Mouse (Mus musculus) 416B (cell line): ENCODE data around the gene Ager.

Experiments
- DNase-seq: peaks from one replicate; pipeline ENCODE4 v3.0.0; 2011; ENCODE audit warnings: low read depth

The Ager gene

GRCm38 (mm10) chr17:34585877-34586771 lies 11.5 kb upstream of the Ager start:
- no peak for DNase-seq

DNA sequence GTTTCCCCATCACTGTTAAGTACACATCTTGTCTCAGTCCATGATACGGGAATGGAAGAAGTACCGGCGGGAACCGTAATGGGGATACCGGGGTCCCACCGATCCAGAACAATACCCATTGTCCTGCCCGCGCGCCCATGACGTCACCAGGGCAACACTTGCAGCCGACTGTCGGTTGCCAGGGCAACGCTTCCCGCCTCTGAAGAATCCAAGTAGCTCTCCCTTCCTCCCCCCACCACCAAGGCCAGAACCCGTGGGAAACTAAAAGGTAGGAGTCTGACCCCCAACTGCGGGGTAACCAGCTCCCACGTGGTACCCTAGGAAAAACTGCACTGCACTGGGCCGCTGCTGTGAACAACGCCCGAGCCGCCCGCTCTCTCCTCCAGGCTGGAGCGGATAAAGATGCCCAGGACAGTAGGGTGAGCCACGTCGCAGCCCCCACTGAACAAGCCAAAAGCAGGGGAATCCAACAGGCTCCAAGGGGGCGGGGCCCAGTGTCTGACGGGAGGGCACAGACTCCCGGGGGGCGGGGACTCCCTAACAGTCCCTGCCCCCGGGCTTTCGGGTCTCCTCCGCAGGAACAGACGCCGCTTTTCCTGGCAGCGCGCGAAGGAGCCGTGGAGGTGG lies 10.8 kb upstream of the Ager start:
- peak; percentile 86 for DNase-seq

DNA sequence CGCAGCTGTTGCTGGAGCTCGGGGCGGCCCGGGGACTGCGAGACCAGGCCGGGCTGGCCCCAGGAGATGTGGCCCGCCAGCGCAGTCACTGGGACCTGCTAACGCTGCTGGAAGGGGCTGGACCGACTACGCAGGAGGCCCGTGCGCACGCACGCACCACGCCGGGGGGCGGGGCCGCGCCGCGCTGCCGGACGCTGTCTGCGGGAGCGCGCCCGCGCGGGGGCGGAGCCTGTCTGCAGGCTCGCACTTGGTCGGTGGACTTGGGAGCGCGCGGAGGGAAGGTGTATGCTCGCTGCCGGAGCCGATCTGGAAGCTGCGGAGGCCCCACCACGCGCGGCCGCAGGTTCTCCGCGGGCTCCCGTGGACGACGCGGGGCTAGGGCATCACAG lies 10.2 kb upstream of the Ager start:
- DNase-seq = peak; percentile 92

DNA sequence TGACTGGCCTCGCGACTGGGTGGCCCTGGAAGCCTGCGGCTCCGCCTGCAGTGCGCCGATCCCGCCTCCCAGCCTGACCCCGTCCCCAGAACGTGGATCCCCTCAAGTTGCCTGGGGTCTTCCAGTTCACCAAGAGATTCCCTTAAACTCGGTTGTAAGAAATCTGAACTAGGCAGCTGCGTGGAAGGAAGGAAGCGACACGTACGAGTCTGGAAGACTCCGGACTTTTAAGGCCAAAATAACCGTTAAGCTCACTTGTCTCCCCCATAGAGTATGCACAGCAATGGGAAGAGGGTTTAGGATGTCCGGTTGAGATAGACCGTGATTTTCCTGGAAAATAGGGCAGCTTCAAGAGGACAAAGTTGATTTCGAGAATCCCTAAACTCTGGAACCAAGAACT lies 9.8 kb upstream of the Ager start:
- peak; percentile 54 for DNase-seq

GRCm38 (mm10) chr17:34588767-34589166 lies 8.9 kb upstream of the Ager start:
- peak; percentile 24 for DNase-seq

- no peak for DNase-seq
These were observed 8.5 kb upstream of the Ager start for GRCm38 (mm10) chr17:34589206-34589605.

DNA sequence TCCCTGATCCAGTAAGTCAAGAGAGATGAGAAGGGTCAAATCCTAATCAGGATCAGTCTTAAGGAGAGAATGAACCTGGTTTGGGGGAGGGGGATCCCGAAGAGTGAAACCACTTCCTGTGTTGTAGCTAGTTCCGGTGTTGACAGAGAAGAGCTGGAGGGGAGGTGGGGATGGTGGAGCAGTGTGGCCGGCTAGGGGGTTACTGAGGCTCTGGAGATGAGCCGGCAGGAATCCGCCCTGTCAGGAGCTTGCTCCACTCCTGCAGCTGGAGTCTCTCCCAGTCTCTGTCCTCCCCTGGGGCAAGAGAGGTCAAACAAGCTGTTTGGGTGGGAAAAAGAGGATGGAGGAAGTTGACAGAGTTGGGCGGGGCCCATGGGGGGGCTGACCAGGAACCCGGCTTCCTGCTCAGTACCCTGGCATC lies 8.0 kb upstream of the Ager start, which contains the start of gene Gpsm3:
Gene Gpsm3 (plus strand): TSS at position 126 of the 421 bp plus-strand sequence.
- DNase-seq = peak; percentile 80

DNA sequence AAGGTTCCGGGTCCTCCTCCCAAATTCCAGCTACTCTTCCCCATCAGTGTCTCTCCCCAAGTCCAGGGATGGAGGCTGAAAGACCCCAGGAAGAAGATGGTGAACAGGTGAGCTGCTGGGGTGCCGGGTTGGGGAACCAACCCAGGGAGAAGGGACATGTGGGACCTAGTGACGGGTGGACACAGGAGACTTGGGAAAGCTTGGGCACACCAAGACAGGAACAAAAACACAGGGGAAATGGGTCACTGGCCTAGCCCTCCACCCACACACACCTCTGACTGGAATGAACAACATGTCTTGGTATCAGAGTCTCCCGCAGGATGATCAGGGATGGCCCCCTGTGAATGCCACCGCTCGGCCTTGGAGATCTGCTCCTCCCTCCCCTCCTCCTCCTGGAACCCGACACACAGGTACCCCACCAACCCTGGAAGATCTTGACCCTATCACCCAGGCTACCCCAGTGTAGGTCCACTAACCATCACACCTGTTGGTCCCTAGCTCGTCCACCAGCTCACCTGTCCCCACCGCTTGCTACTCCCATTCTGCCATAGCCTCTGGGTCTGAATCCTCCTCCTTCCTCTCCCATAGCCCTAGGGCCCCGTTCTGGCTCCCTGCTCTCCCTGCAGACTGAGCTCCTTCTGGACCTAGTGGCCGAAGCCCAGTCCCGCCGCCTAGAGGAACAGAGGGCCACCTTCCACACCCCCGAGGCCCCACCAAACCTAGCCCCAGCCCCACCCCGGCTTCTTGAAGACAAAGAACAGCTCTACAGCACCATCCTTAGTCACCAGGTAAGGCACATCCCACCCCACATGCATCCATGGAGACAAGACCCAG lies 7.3 kb upstream of the Ager start:
- DNase-seq = peak; percentile 42

GRCm38 (mm10) chr17:34591029-34591993 lies 6.4 kb upstream of the Ager start, which contains the start of gene Pbx2:
Gene Pbx2 (plus strand): TSS chr17:34591266.
- peak; percentile 57 for DNase-seq

- peak; percentile 90 for DNase-seq
These were observed 5.7 kb upstream of the Ager start for GRCm38 (mm10) chr17:34591994-34592375.

DNA sequence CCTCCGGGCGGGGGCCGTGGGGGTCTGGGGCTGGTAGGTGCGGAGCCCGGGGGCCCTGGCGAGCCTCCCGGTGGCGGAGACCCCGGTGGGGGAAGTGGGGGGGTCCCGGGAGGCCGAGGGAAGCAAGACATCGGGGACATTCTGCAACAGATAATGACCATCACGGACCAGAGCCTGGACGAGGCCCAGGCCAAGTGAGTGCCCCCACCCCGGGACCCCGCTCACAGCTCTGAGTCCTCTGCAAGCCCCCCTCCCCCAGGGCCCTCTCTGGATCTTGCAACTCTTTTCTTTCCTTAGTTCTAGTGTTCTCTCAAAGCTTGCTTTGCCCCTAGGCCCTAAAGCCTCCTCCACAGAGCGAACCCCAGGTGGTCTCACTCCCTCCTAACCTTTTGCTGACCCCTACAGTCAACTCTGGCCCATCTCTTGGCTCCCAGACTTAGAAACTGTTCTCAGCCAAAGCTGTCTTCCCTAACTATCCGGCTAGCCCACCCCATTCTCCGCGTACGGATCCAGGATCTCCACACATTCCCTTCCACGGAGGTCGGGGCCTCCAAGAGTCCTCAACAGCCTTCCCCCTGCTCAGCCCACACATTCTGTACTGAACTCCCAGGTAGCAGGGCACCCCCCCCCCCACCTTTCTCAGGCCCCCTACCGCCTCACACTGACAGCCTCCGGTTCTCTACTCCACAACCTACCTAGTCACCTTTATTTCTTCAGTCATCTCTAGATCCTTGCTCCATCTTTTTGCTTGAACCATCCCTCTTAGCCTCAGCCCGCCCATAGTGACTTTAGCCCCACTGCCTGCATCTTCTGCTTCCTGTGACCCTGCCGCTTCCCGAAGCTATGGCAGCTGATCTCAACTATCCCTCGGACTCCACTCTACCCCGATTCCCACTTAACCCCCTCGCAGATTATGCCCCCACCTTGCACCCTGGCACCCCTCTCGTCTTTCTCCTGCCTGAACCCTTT lies 4.8 kb upstream of the Ager start:
- DNase-seq = peak; percentile 67

GRCm38 (mm10) chr17:34593752-34594525 lies 3.7 kb upstream of the Ager start:
- no peak for DNase-seq

DNA sequence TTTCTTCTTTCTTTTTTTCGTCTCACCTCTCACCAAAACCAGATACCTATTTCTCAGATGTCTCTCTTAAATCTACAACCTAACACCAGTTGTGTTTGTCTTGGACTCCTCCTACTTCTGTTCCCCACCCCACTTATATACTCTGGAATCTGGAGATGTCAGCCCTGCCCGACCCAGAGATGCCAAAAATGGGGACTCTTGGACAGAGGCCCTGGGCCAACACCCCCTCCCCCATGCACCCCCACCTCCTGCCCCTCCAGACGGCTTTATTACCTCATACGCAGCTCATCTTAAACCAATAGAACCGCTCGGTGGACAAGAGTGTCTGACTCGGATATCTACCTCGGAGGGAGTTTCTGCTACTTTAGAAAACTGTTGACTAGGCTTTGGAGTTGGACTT lies 1.6 kb upstream of the Ager start:
- no peak for DNase-seq

DNA sequence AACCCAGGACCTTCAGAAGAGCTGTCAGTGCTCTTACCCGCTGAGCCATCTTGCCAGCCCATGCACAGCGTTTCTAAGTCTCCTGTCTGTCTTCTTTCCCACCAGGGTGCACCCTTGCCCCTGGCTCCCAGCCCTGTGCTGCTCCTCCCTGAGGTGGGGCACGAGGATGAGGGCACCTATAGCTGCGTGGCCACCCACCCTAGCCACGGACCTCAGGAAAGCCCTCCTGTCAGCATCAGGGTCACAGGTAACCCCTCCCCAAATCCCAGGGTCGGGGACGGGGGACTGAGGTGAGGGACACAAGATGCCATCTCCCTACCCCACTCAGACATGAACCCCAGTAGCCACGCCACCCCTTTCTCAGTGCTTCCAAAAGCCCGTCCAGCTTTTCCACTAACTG lies 2.2 kb downstream of the Ager start:
- no peak for DNase-seq

GRCm38 (mm10) chr17:34601796-34602195 lies 4.1 kb downstream of the Ager start:
- no peak for DNase-seq

- DNase-seq = peak; percentile 100
These were observed 5.9 kb downstream of the Ager start, which contains the start of gene Rnf5 for GRCm38 (mm10) chr17:34603375-34604060. Gene Rnf5 (minus strand): TSS chr17:34603690.

DNA sequence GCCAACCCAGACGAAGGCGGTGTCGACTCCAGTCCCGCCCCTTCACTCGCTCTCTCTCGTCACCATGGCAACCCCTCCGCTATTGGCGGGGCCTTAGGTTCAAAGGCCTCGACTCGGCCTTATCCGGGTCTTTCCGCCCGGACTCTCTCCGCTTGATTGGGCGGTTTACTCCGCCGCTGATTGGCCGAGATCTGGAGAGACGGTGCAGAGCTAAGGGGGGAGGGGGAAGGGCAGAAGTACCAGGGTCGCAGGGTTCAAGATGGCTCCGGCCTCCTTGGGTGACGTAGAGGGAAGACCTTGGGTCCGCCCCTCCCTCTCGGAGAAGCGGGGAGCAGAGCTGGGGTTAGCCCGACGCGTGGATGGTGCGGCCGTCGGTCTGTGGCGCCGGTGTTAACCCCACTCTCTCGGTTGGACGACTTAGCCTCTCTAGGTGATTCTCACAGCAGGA lies 6.4 kb downstream of the Ager start, which contains the start of gene Agpat1:
Gene Agpat1 (plus strand): TSS at position 202 of the 448 bp plus-strand sequence.
- DNase-seq = peak; percentile 100

DNA sequence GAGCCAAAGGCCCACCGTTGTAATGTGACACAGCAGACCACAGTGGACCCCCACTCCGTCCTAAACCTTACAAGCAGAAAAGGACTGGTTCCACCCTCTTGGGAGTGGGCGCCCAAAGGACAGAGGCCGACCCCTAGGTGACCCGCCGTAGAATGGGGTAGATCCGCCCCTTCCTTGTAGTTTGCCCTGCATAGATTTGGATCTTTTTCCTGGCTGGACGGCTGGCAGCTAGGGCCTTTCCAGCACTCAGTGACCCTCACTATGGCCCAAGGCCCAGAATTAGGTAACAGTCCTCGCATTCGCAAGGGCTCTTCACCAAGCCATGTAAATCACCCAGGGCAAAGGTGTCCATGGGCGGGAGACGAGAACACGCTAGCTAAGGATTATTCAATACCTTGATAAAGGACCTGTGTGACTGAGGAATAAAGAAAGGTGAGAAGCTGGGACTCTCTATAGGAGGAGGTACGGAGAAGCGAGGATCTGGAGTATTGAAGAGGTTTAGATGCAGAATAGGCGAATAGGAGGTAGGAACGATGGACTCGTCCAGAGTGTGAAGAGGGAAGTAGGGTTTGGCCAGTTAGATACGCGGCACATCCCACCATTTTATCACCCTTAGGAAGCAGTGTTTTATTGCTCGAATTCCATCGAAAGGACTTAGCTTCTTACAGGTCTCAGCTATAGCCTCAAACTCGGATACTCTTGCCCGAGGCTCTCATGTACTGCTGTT lies 7.0 kb downstream of the Ager start:
- DNase-seq = peak; percentile 69
